Mouse (Mus musculus): Measurements from ENCODE around the gene Abat. TPM values are rescaled to one million over a fixed set of nuclear protein-coding genes. Genes with fewer than 3 reads are reported as not detected.

Abat gene
- polyA plus RNA-seq, 1 experiment, result 0.05 TPM

GRCm38 (mm10) chr16:8603789-8604188 is 90.6 kb downstream of the Abat start:
- H3K27me3 ChIP-seq (ENCODE audit: control insufficient read depth, insufficient read depth, insufficient read length), result peaks cover 14% of the 10 kb centered on the region
- H3K4me3 ChIP-seq (ENCODE audit: insufficient read depth, poor library complexity, severe bottlenecking), result no peak overlapping the region
- H3K36me3 ChIP-seq (ENCODE audit: control insufficient read depth, insufficient read depth), result no peaks in the 10 kb centered on the region
- no peak overlapping the region for H3ac ChIP-seq (ENCODE audit: control insufficient read depth, insufficient read length, low read depth)
- H3K79me3 ChIP-seq (ENCODE audit: low read depth), result no peaks in the 10 kb centered on the region
- TF ChIP-seq CTCF (IDR thresholded peaks at IDR 0.05; ENCODE audit: control insufficient read depth, insufficient read depth, insufficient read length) (no peak), MAX (IDR thresholded peaks at IDR 0.05) (no peak), CEBPB (IDR thresholded peaks at IDR 0.05; ENCODE audit: low read depth) (no peak), FOSL1 (IDR thresholded peaks at IDR 0.05; ENCODE audit: insufficient read depth, low read length, poor library complexity, severe bottlenecking) (no peak), MYOD1 (IDR thresholded peaks at IDR 0.05; ENCODE audit: control insufficient read depth, insufficient read length, low read depth) (no peak), MYOG (IDR thresholded peaks at IDR 0.05; ENCODE audit: control insufficient read depth, extremely low read depth, insufficient read length) (no peak), USF1 (IDR thresholded peaks at IDR 0.05; ENCODE audit: low read depth) (no peak)
- H3K79me2 ChIP-seq (ENCODE audit: control insufficient read depth, insufficient read depth), result no peaks in the 10 kb centered on the region

DNA sequence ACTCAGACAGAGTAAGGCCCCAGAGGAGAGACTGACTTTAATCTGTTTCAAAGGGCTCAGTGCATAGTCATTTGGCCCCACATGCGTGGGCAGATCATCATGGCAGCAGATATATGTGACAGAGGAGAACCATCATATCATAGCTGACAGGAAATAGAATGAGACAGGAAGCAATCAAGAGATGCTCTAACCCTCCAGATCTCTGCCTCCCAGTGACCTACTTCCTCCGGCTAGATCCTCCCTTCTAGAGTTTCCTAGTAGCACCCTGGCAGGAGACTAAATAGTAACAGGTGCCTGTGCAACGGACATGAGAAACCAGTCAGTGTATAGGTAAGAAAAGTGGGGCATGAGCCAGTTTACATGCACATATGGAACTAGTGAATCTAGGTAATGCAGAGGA is 97.2 kb downstream of the Abat start:
- H3K36me3 ChIP-seq (ENCODE audit: control insufficient read depth, insufficient read depth), result no peaks in the 10 kb centered on the region
- no peak overlapping the region for H3K4me3 ChIP-seq (ENCODE audit: insufficient read depth, poor library complexity, severe bottlenecking)
- no peaks in the 10 kb centered on the region for H3K79me2 ChIP-seq (ENCODE audit: control insufficient read depth, insufficient read depth)
- H3ac ChIP-seq (ENCODE audit: control insufficient read depth, insufficient read length, low read depth), result no peak overlapping the region
- H3K27me3 ChIP-seq (ENCODE audit: control insufficient read depth, insufficient read depth, insufficient read length), result peaks cover 7% of the 10 kb centered on the region
- H3K79me3 ChIP-seq (ENCODE audit: low read depth), result no peaks in the 10 kb centered on the region
- no peak for TF ChIP-seq CEBPB (IDR thresholded peaks at IDR 0.05; ENCODE audit: low read depth)

GRCm38 (mm10) chr16:8612214-8613005 is 99.2 kb downstream of the Abat start:
- no peaks in the 10 kb centered on the region for H3K36me3 ChIP-seq (ENCODE audit: control insufficient read depth, insufficient read depth)
- H3K4me3 ChIP-seq (ENCODE audit: insufficient read depth, poor library complexity, severe bottlenecking), result no peak overlapping the region
- no peaks in the 10 kb centered on the region for H3K79me2 ChIP-seq (ENCODE audit: control insufficient read depth, insufficient read depth)
- TF ChIP-seq MYOD1 (IDR thresholded peaks at IDR 0.05; ENCODE audit: control insufficient read depth, insufficient read length, low read depth) (no peak), CTCF (IDR thresholded peaks at IDR 0.05; ENCODE audit: control insufficient read depth, insufficient read depth, insufficient read length) (no peak), USF1 (IDR thresholded peaks at IDR 0.05; ENCODE audit: low read depth) (no peak), CEBPB (IDR thresholded peaks at IDR 0.05; ENCODE audit: low read depth) (no peak), MAX (IDR thresholded peaks at IDR 0.05) (no peak), FOSL1 (IDR thresholded peaks at IDR 0.05; ENCODE audit: insufficient read depth, low read length, poor library complexity, severe bottlenecking) (no peak), MYOG (IDR thresholded peaks at IDR 0.05; ENCODE audit: control insufficient read depth, extremely low read depth, insufficient read length) (no peak)
- H3ac ChIP-seq (ENCODE audit: control insufficient read depth, insufficient read length, low read depth), result no peak overlapping the region
- H3K79me3 ChIP-seq (ENCODE audit: low read depth), result no peaks in the 10 kb centered on the region
- peaks cover 7% of the 10 kb centered on the region for H3K27me3 ChIP-seq (ENCODE audit: control insufficient read depth, insufficient read depth, insufficient read length)

DNA sequence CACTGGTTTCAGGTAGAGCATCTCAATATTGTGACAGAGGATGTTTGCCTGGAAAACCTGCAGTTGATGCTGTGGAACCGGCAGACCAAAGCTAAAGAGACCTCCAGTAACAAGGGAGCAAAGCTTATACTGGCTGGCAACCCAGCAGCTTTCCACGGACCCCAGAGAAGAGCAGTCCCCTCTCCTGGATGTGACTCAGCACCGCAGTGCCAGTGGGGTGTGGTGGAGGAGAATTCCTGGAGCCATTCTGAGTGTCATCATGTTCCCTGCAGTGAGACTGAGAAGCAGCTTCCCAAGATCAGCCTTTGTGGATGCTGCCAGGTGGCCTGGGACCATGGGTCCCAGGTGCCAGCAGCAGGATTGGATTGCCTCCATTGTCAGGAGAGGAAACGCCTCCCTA is 99.8 kb downstream of the Abat start:
- no peak for TF ChIP-seq USF1 (IDR thresholded peaks at IDR 0.05; ENCODE audit: low read depth)
- TF ChIP-seq CEBPB (IDR thresholded peaks at IDR 0.05; ENCODE audit: low read depth), result no peak
- TF ChIP-seq MYOG (IDR thresholded peaks at IDR 0.05; ENCODE audit: control insufficient read depth, extremely low read depth, insufficient read length), result no peak
- TF ChIP-seq MYOD1 (IDR thresholded peaks at IDR 0.05; ENCODE audit: control insufficient read depth, insufficient read length, low read depth), result no peak
- no peak for TF ChIP-seq FOSL1 (IDR thresholded peaks at IDR 0.05; ENCODE audit: insufficient read depth, low read length, poor library complexity, severe bottlenecking)
- TF ChIP-seq MAX (IDR thresholded peaks at IDR 0.05), result no peak
- no peak for TF ChIP-seq CTCF (IDR thresholded peaks at IDR 0.05; ENCODE audit: control insufficient read depth, insufficient read depth, insufficient read length)
- H3K79me2 ChIP-seq (ENCODE audit: control insufficient read depth, insufficient read depth), result no peaks in the 10 kb centered on the region
- H3K79me3 ChIP-seq (ENCODE audit: low read depth), result no peaks in the 10 kb centered on the region
- H3K27me3 ChIP-seq (ENCODE audit: control insufficient read depth, insufficient read depth, insufficient read length), result peaks cover 7% of the 10 kb centered on the region
- no peaks in the 10 kb centered on the region for H3K36me3 ChIP-seq (ENCODE audit: control insufficient read depth, insufficient read depth)
- no peak overlapping the region for H3K4me3 ChIP-seq (ENCODE audit: insufficient read depth, poor library complexity, severe bottlenecking)
- H3ac ChIP-seq (ENCODE audit: control insufficient read depth, insufficient read length, low read depth), result no peak overlapping the region

DNA sequence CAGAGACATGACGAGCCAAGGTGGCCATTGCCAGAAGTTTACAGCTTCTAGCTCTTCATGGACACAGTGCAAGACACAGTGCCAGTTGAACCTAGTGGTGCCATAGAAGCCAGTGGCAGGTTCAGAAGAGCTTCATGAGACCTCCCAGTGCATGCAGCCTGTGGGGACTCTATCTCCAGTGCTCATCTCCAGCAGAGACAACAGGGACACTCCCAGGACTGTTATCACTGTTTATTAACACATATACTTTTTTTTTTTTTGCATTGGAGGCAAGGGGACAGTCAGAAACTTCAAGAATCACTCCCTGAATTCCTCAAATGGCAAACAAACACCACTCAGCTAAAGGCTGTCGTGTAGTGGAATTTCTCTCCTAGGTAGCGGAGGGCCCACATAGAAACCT is 100.2 kb downstream of the Abat start:
- Histone ChIP-seq H3K36me3 (ENCODE audit: control insufficient read depth, insufficient read depth) (no peaks in the 10 kb centered on the region), H3K27me3 (ENCODE audit: control insufficient read depth, insufficient read depth, insufficient read length) (peaks cover 7% of the 10 kb centered on the region), H3ac (ENCODE audit: control insufficient read depth, insufficient read length, low read depth) (no peak overlapping the region), H3K4me3 (ENCODE audit: insufficient read depth, poor library complexity, severe bottlenecking) (no peak overlapping the region), H3K79me3 (ENCODE audit: low read depth) (no peaks in the 10 kb centered on the region), H3K79me2 (ENCODE audit: control insufficient read depth, insufficient read depth) (no peaks in the 10 kb centered on the region)
- TF ChIP-seq MYOD1 (IDR thresholded peaks at IDR 0.05; ENCODE audit: control insufficient read depth, insufficient read length, low read depth), result no peak
- TF ChIP-seq CTCF (IDR thresholded peaks at IDR 0.05; ENCODE audit: control insufficient read depth, insufficient read depth, insufficient read length), result no peak
- no peak for TF ChIP-seq CEBPB (IDR thresholded peaks at IDR 0.05; ENCODE audit: low read depth)
- no peak for TF ChIP-seq MAX (IDR thresholded peaks at IDR 0.05)
- TF ChIP-seq FOSL1 (IDR thresholded peaks at IDR 0.05; ENCODE audit: insufficient read depth, low read length, poor library complexity, severe bottlenecking), result no peak

Data from C2C12 (cell line).